Mouse (Mus musculus) cerebellum, adult 2 months (tissue): ENCODE data around the gene Cidec.

ENCODE experiments used
- CTCF ChIP-seq: fragments of 200-500 bp; IDR thresholded peaks from 2 replicates; pipeline ENCODE4 v1.5.1; 2011; ENCODE audit warnings: low read depth, mild to moderate bottlenecking, control low read depth, low read length, moderate library complexity, borderline replicate concordance; ENCODE audit not compliant: insufficient read depth
- POLR2A ChIP-seq: fragments of 200-500 bp; IDR thresholded peaks from 2 replicates; pipeline ENCODE4 v1.6.1; 2011; ENCODE audit warnings: low read length, control low read depth, borderline replicate concordance; ENCODE audit not compliant: insufficient read depth

GRCm38 (mm10) chr6:113457952-113458534 is 22.5 kb upstream of the Cidec start, which contains the start of gene Il17re:
- no peak for TF ChIP-seq CTCF
- no peak for TF ChIP-seq POLR2A
